In genomic region chr16:20699266-20699665, GRCm38 (mm10) we compare ENCODE assay signal across 23 mouse cellular contexts. TPM values are rescaled to one million over a fixed set of nuclear protein-coding genes. Genes with fewer than 3 reads are reported as not detected.
DNase-seq lines count a peak whose midpoint lies in the region; TF ChIP-seq lines count a peak whose summit lies in the region.
"Had no signal": no experiment of that assay in that cellular context is flagged by ENCODE, and none has a peak within 500 bp of the region (broad histone marks: within the 10 kb centered on the region; RNA-seq: fewer than 3 reads in every experiment).

No protein-coding gene starts in this region.

- 76% methylated on average over 5 of the region's 5 CpGs for WGBS in heart, adult 2 months

- no peak for TF ChIP-seq POLR2A in heart, adult 2 months (IDR thresholded peaks at IDR 0.05; ENCODE audit: insufficient read depth, low read depth, low read length)
- no peak for TF ChIP-seq POLR2A in MEL (IDR thresholded peaks at IDR 0.05; ENCODE audit: control insufficient read depth in 1 of 2, insufficient read depth in 1 of 2, low read depth in 1 of 2, low read length in 2 of 2, poor library complexity in 1 of 2)

- intact Hi-C loops in heart, adult 2 months (cut with DNase I): no loop called here

- no peak for TF ChIP-seq CTCF in heart, adult 2 months (IDR thresholded peaks at IDR 0.05)
- no peak for TF ChIP-seq CTCF in MEL (IDR thresholded peaks at IDR 0.05 in 2 of 3, conservative IDR thresholded peaks at IDR 0.05 in 1 of 3; ENCODE audit: control insufficient read depth in 1 of 3, insufficient read depth in 1 of 3, low read depth in 2 of 3, low read length in 3 of 3, poor library complexity in 1 of 3, severe bottlenecking in 1 of 3)

- H3K27me3 ChIP-seq in heart, adult 2 months (ENCODE audit: control insufficient read depth, insufficient read depth, low read length): no peaks in the 10 kb centered on the region
- H3K27me3 ChIP-seq in MEL (ENCODE audit: control insufficient read depth in 1 of 2, insufficient read depth in 2 of 2, low read length in 2 of 2): no peaks in the 10 kb centered on the region
- H3K27me3 ChIP-seq: CH12.LX; forebrain, embryonic 13.5 days; hindbrain, embryonic 13.5 days; intestine, embryonic 15.5 days had no signal

- no peak overlapping the region for H3K9ac ChIP-seq in heart, adult 2 months (ENCODE audit: low read depth, low read length)
- H3K9ac ChIP-seq in MEL (ENCODE audit: control insufficient read depth, low read depth, low read length, poor library complexity, severe bottlenecking): no peak overlapping the region
- H3K9ac ChIP-seq: heart, embryonic 12.5 days; heart, embryonic 15.5 days; intestine, embryonic 15.5 days had no signal

- peaks cover 4% of the 10 kb centered on the region; the same call in 1 of the 2 replicates for H3K36me3 ChIP-seq in heart, adult 2 months (ENCODE audit: control insufficient read depth, insufficient read depth, low read length)
- H3K36me3 ChIP-seq in MEL (ENCODE audit: control insufficient read depth in 1 of 2, insufficient read depth in 2 of 2, low read length in 2 of 2): peaks cover 0 to 12% of the 10 kb centered on the region in 2 experiments; a peak in 2 of 4 replicates
- H3K36me3 ChIP-seq: intestine, embryonic 15.5 days had no signal

- H3K4me1 ChIP-seq in heart, adult 2 months (ENCODE audit: control insufficient read depth, insufficient read depth, low read length): peaks cover 12% of the 10 kb centered on the region
- H3K4me1 ChIP-seq in MEL (ENCODE audit: control insufficient read depth in 1 of 2, insufficient read depth in 2 of 2, low read length in 2 of 2): peaks cover 3 to 13% of the 10 kb centered on the region in 2 experiments; a peak in 2 of 4 replicates

- no peak for TF ChIP-seq RAD21 in MEL (IDR thresholded peaks at IDR 0.05; ENCODE audit: low read depth, low read length)

- peak; percentile 22 for DNase-seq in cerebellum, adult 11-12 months
- DNase-seq in cerebellum, adult 9-11 months: no peak
- DNase-seq in heart, adult 11 months: peak; percentile 89
- DNase-seq in heart, adult 2 months: no peak
- no peak for DNase-seq in MEL (ENCODE audit: low read depth, low spot score)
- DNase-seq in right cerebral cortex, postnatal 14 days: no peak
- DNase-seq: adrenal gland, adult 8-10 months; adrenal gland, postnatal 25 days; B cell, adult 2 months; gastrocnemius, postnatal 10 days; gastrocnemius, postnatal 36 days; heart, postnatal 36 days; kidney, adult 11 months had no signal

- no peak overlapping the region for H3K27ac ChIP-seq in heart, adult 2 months
- H3K27ac ChIP-seq in MEL (ENCODE audit: control insufficient read depth, low read depth, low read length): no peak overlapping the region
- H3K27ac ChIP-seq: forebrain, embryonic 13.5 days; heart, embryonic 15.5 days; hindbrain, embryonic 13.5 days; intestine, embryonic 15.5 days had no signal

- H3K4me3 ChIP-seq in heart, adult 2 months: no peak overlapping the region
- H3K4me3 ChIP-seq in MEL (ENCODE audit: control insufficient read depth in 1 of 2, insufficient read depth in 1 of 2, low read depth in 2 of 2, low read length in 2 of 2): no peak overlapping the region
- H3K4me3 ChIP-seq: forebrain, embryonic 10.5 days; forebrain, embryonic 13.5 days; heart, embryonic 12.5 days; heart, embryonic 15.5 days; hindbrain, embryonic 10.5 days; hindbrain, embryonic 13.5 days; intestine, embryonic 15.5 days had no signal

- H3K79me2 ChIP-seq in heart, adult 2 months (replicated peaks; ENCODE audit: control insufficient read depth, insufficient read depth, low read length): no peaks in the 10 kb centered on the region
- no peaks in the 10 kb centered on the region for H3K79me2 ChIP-seq in MEL (ENCODE audit: control insufficient read depth, insufficient read depth, low read length, poor library complexity)

- no peaks in the 10 kb centered on the region for H3K9me3 ChIP-seq in MEL (replicated peaks; ENCODE audit: insufficient read depth, low read length)
- H3K9me3 ChIP-seq: forebrain, embryonic 10.5 days; forebrain, embryonic 13.5 days; G1E; heart, embryonic 12.5 days; heart, embryonic 15.5 days; hindbrain, embryonic 10.5 days; hindbrain, embryonic 13.5 days; intestine, embryonic 15.5 days had no signal

- TF ChIP-seq EP300 in heart, adult 2 months (IDR thresholded peaks at IDR 0.05; ENCODE audit: insufficient read depth, low read depth, low read length): no peak
- TF ChIP-seq EP300 in MEL (IDR thresholded peaks at IDR 0.05; ENCODE audit: low read depth in 1 of 2, low read length in 2 of 2): no peak

TF ChIP-seq in MEL, 35 proteins besides CTCF, POLR2A, EP300 and RAD21:
- TF ChIP-seq NELFE (IDR thresholded peaks at IDR 0.05; ENCODE audit: low read depth, low read length) (no peak), USF1 (IDR thresholded peaks at IDR 0.05; ENCODE audit: low read depth, low read length) (peak; percentile 48)
TF ChIP-seq in MEL: peak in this region for 1.

RNA-seq across cellular contexts. Expression of gene Fam131a, which starts 6.2 kb away (rescaled TPM):
- 10 to 100 TPM; 22.2 to 24.6 TPM for total RNA-seq in heart, adult 2 months (2021)
- polyA plus RNA-seq in heart, adult 2 months (2012; rRNA removed): 31.3 and 40.5 TPM in 2 replicates
- not detected in 2 replicates for total RNA-seq in MEL (2012; rRNA removed)
- not detected for polyA plus RNA-seq in MEL (2012; ENCODE audit: insufficient read depth in 1 of 2, insufficient read length in 2 of 2, low read depth in 1 of 2, low replicate concordance in 2 of 2, missing spikeins in 1 of 2)
- total RNA-seq: granulocyte monocyte progenitor cell, adult 5-6 weeks had no signal

RNA-seq across cellular contexts. Expression of gene Polr2h, which starts 18.2 kb away (rescaled TPM):
- 1 to 10 TPM; 9.0 TPM for total RNA-seq in heart, adult 2 months (2021)
- 11.8 and 12.6 TPM in 2 replicates for polyA plus RNA-seq in heart, adult 2 months (2012; rRNA removed)
- total RNA-seq in MEL (2012; rRNA removed): 174 and 180 TPM in 2 replicates
- 10 to 100 TPM in 1 of 2 experiments, not detected in 1; 95.4 TPM for polyA plus RNA-seq in MEL (2012; ENCODE audit: insufficient read depth in 1 of 2, insufficient read length in 2 of 2, low read depth in 1 of 2, low replicate concordance in 2 of 2, missing spikeins in 1 of 2)

RNA-seq across cellular contexts. Expression of gene Clcn2, which starts 18.3 kb away (rescaled TPM):
- 1 to 10 TPM; 1.3 to 1.8 TPM for total RNA-seq in heart, adult 2 months (2021)
- 5.9 and 8.0 TPM in 2 replicates for polyA plus RNA-seq in heart, adult 2 months (2012; rRNA removed)
- total RNA-seq in MEL (2012; rRNA removed): 3.6 and 5.4 TPM in 2 replicates
- 1 to 10 TPM in 1 of 2 experiments, not detected in 1; 9.4 TPM for polyA plus RNA-seq in MEL (2012; ENCODE audit: insufficient read depth in 1 of 2, insufficient read length in 2 of 2, low read depth in 1 of 2, low replicate concordance in 2 of 2, missing spikeins in 1 of 2)

RNA-seq across cellular contexts. Expression of gene Eif4g1, which starts 31.2 kb away (rescaled TPM):
- 100 to 1,000 TPM; 344 to 420 TPM for total RNA-seq in heart, adult 2 months (2021)
- 343 and 423 TPM in 2 replicates for polyA plus RNA-seq in heart, adult 2 months (2012; rRNA removed)
- total RNA-seq in MEL (2012; rRNA removed): 409 and 425 TPM in 2 replicates
- polyA plus RNA-seq in MEL (2012; ENCODE audit: insufficient read depth in 1 of 2, insufficient read length in 2 of 2, low read depth in 1 of 2, low replicate concordance in 2 of 2, missing spikeins in 1 of 2): 100 to 1,000 TPM; 327 to 436 TPM

RNA-seq across cellular contexts. Expression of gene Chrd, which starts 33.7 kb away (rescaled TPM):
- total RNA-seq in heart, adult 2 months (2021): 1 to 10 TPM; 2.0 to 2.2 TPM
- polyA plus RNA-seq in heart, adult 2 months (2012; rRNA removed): 3.6 and 4.8 TPM in 2 replicates
- total RNA-seq in MEL (2012; rRNA removed): not detected in 2 replicates
- polyA plus RNA-seq in MEL (2012; ENCODE audit: insufficient read depth in 1 of 2, insufficient read length in 2 of 2, low read depth in 1 of 2, low replicate concordance in 2 of 2, missing spikeins in 1 of 2): not detected
- total RNA-seq: CH12.LX; granulocyte monocyte progenitor cell, adult 5-6 weeks had no signal
- polyA plus RNA-seq: G1E had no signal

Comparison
In these comparisons a context has a peak if more than half of its experiments do, and no peak if none do; other contexts are left out.
1. DNase-seq: peak in cerebellum, adult 11-12 months (single experiment) and heart, adult 11 months (single experiment); none in cerebellum, adult 9-11 months (single experiment), heart, adult 2 months (0 of 2), MEL (single experiment) and right cerebral cortex, postnatal 14 days (single experiment).
2. RNA of gene Fam131a, which starts 6.2 kb away (total RNA-seq): 22.2 to 24.6 TPM in heart, adult 2 months; not detected in MEL; every median in the first group is over 10 times any median in the second.
3. RNA of gene Polr2h, which starts 18.2 kb away (total RNA-seq): 174 to 180 TPM in MEL; 9.0 TPM in heart, adult 2 months; every median in the first group is over 10 times any median in the second.